Mouse (Mus musculus) adrenal gland, postnatal 4 days (tissue): ENCODE measurements around the gene Izumo4. TPM values are rescaled to one million over a fixed set of nuclear protein-coding genes. Genes with fewer than 3 reads are reported as not detected.

Experiments used
- DNase-seq, 2 experiments: peaks; one replicate each; pipeline ENCODE4 v3.0.0; 2021 to 2022; ENCODE audit warnings: low spot score in 2 of 2, mixed read lengths in 2 of 2
- total RNA-seq, 2 experiments: library from RNA; stranded (reverse); gene quantifications; 2 replicates each; pipeline ENCODE4 v1.2.3; 2021

Izumo4 gene
- total RNA-seq, 2 experiments from 2014 or later = 18.3 to 24.9 TPM

DNA sequence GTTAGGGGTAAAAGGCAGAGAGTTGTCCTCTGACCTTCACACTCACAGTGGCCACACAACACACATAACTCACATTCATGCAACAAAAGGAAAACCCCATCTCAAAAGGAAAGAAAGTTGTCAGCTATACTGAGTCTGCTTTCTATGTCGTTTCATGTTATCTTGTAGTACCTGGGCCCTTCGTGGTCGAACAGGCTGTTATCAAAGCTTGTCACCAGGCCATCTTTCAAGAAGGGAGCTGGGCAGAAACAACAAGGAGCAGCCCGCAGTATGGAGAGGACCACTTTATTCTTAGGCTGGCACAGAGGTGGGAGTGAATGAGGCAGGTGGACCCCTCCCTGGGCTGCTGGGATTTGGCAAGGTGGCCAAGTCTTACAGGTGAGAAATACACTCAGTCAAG is 17.0 kb upstream of the Izumo4 start:
- DNase-seq = no peak

DNA sequence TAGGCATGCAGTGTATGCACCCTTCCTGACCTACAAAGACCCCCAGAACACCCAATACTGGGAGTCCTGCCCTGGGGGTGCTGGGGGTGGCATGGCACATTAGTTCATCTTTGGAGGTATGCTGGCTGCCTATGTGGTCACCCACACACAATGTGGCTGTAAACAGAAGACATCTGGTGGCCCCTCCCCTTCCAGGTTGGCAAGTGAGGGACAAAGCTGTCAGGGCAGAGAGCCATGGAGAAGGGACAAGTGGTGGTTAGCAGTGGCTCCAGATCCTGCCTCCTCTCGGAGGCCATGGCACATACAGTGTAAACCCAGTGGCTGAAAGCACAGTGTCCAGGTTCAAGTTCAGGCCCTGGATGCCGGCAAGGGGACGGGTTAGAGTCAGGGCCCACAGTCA is 15.4 kb upstream of the Izumo4 start:
- no peak for DNase-seq

DNA sequence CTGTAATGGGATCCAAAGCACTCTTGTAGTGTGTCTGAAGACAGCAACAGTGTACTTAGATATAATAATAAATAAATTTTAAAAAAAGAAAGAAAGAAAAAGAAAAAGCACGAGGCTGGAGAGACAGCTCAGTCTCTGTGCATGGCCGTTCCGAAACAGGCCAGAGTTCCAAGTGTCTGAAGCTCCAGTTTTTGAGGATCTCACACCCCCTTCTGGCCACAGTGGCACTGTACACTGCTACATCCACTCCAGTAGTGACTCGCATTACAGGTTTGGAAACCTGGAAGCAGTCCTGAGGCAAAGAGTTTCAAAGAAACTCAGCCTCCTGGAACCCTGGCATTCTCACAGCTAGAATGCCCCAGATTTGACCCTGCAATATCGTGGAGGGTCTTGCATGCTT is 14.1 kb upstream of the Izumo4 start:
- DNase-seq = peak in 1 of 2 experiments; percentile 62

DNA sequence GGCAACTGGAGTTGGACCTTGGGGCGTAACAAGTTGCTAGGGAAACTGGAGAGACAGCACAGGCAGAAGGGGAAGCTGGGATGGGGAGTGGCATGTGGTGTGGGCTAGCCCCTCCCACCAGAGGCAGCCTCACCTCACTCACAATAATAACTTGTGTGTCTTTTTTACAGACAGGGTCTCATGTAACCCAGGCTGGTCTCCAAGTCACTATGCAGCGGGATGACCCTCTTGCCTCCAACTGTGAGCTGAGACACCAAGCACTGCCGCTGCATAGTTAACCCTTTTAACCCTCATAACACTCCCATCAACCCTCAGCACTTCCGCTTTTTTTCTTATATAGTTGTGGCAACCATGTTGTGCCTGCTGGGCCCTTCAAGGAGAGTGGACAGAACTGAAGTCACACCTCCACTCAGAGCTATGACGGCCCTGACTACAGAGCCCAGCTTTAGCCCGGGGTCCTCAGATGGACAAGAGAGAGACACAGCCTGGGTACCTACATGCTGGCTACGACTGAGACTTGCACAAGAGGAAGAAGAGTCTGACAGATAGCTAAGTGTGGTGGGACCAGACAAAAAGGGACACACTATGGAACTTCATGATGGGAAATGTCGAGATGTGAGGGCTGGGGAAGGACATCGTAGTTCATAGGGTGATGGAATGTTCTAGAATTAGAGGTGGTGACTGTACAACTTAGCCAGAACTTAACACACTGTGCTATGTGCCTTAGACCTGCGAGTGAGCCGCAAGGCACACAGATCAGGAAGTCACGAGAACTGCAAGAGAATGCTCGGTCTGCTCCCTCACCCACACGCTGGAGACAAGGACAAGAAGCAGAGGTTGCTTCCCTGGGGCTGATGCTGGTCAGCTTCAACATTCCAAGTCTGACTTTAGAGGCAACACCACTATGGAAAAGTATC is 9.5 kb upstream of the Izumo4 start:
- no peak for DNase-seq

DNA sequence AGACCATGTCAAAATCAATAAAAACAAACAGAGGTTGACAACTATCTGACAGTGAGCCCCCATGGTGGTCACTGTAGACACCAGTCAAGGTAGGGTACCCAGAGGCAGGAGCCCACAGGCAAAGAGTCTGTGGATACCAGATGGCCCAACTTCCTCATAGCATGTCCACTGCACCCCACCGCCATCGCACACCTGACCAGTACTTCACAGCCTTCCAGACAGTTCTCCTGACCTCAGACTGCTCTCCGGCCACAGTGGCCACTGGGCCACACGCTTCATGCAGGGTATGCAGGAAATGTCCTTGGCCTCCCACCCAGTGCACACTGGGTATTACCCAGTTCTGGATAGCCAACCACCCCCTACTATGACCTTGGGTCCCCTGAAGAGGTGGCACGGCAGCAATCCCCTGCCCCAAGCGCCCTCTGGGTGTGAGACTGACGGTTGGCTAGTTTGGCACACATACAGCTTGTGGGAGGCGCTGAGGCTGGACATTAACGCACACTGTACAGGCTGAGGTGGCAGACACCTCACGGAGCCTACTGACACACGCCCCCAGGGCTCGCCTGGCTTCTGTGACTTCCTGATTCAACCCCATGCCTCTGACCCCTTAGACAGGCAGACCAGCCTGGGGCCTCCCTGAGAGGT is 8.5 kb upstream of the Izumo4 start:
- no peak for DNase-seq

DNA sequence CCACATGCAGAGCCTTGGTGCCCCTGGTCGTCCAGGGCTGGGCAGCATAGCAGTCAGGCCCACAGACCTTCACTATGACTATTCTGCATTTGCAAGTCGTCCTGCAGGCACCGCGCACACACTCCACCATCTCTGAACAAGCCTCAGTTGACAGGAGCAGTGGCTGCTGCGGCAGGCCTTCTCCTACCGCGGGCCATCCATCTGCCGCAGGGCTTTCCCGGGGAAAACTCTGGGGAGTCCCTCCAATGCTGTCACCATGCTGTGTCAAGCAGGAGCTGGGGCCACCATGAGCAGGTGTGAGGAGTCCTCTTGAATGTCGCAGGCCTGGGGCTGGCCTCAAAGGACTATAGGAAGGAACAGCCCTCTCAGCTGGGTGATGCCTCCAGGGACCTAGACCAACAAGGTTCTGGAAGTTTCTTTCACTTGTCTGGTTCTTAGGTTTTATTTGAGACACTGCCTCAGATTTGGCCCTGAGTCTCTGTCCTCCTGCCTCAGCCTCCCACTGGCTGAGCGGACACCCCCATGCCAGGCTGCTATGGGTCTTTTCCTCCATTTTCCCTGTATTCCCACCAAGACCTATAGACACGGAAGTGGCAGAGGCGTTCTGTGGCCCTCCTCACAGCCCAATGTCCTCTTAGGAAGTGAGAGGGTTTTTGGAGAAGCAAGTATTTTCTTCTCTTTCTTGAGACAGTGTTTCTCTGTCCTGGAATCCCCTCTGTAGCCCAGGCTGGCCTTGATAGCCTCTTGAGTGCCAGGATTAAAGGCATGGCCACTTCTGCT is 7.6 kb upstream of the Izumo4 start:
- DNase-seq = no peak

DNA sequence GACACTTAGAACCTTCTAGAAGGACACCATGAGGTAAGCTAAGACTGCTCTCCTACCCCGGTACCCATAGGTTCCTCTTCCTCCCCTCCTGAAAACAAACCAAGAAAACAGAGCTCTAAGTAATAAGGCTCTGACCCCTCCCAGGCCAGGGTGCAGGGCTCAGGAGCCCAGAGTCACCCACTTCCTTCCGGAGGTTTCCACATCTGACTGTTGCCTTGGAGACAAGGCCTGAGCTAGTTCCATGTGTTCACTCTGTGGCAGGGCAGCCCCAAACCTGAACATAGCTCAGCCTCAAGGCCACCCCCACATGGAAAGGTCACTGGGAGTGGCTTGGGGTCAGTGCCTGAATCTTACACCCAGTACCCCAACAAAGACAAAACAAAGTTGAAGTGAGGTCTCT is 6.8 kb upstream of the Izumo4 start:
- DNase-seq = no peak

DNA sequence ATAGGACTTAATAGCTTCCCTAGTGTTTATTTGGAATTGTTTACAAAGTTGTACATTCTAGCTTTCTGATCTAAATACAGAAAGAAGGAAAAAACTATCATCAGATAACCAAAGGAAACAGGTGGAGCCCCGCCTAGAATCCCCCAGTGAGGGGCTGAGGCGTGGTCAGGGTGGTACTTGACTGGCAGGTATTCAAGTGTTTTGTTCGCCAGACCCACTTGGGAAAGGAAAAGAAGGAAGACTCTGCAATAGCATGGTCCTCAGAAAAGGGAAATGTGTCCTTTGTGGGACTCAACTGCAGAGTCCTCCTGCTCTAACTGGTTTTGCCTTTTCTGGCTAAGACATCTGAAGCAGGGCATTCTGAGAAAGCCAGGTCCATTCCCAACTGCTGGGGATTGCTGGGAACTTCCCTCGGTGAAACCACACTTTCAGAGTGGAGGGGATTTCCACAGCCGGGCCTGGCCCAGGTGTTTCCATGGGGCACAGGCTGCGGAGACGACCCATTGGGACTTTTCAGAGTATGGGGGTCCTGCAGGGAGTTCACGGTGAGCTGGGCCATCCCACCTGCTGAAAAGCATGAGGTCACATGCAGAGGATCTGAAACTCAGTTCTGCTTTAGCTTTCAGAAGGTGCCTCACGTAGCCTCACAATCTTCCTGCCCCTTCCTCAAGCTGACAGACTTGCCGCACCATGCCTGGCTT is 6.0 kb upstream of the Izumo4 start:
- DNase-seq = no peak

DNA sequence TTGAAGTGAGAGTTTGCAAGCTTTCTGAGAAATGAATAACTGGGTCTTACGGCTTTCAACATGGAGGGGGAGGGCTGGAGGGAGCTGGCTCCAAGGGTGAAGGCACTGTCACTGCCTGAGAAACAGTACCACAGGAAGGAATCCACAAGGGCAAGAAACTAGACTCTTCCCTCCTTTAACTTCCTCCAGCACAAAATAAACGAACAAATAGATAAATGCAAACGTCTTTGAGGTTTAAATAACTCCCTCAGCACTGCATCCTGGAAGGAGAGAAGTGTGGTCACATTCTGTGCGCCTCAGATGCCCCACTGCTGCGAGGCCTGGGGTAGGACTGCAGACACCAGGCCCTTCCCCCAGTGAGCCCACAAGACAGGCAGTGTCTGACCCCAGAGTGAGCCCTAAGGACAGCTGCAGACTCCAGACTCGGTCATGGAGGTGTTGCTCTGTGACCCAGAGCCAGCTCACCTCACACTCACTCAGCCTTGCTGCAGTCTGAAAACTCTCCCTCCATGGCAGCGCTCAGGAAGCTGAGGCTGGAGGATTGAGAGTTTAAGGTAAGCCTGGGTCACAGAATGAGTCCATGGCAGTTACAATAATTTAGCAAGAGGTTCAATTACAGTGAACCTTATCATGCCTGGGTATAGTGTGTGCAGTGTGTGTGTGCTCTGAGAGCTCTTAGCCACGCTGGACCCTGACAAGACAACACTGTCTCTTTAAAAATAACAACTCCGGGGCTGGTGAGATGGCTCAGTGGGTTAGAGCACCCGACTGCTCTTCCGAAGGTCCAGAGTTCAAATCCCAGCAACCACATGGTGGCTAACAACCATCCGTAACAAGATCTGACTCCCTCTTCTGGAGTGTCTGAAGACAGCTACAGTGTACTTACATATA is 5.2 kb upstream of the Izumo4 start:
- DNase-seq = no peak

DNA sequence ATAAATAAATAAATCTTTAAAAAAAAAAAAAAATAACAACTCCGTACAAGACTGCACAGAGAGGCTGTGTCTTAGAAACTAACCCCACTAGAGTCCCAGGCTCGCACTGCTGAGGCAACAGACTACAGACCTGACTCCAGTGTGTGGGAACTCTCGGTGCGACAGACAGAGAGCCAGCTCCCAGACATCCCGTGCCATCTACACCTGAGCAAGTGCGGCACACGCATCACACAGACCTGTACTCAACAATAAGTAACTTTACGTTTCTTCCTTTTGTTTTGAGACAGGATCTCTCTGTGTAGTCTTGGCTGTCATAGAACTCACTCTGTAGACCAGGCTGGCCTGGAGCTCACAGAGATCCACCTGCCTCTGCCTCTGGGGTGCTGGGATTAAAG is 4.6 kb upstream of the Izumo4 start:
- no peak for DNase-seq

DNA sequence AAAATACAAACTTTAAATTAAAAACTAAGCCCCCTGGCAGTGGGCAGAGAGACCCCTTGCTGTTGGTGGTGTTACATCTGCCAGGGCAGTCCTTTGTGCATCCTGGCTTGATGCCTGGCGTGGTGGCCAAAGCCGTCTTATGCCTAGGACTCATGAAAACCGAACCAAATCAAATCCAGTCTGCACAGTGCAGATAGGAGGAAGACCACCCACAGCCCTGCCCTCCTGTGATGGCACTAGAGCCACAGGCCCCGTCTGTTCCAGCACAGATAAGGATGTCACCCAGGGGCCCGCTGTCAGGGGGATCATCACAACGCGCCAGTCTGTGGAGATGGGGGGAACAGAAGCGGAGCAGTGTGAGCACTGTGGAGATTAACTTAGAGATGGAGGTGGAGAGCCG is 4.2 kb upstream of the Izumo4 start:
- DNase-seq = no peak

DNA sequence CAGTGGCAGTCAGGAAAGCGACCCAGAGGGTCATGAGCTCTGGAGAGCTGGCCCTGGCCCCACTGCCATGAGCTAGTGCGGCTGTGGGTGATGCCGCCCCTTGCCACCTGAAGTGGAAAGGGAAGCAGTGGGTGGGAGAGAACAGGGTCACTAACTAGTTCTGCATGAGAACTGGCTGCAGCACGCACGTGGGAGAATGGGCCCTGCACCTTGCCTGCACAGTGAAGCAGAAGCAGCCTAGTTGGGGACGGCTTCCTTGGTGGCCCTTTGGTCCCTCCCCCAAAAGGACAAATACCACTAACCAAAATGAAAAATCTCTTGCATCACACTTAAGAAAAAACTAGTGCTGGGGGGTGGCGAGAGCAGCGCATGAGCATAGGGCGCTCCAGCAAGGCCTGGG is 3.4 kb upstream of the Izumo4 start:
- DNase-seq = no peak

DNA sequence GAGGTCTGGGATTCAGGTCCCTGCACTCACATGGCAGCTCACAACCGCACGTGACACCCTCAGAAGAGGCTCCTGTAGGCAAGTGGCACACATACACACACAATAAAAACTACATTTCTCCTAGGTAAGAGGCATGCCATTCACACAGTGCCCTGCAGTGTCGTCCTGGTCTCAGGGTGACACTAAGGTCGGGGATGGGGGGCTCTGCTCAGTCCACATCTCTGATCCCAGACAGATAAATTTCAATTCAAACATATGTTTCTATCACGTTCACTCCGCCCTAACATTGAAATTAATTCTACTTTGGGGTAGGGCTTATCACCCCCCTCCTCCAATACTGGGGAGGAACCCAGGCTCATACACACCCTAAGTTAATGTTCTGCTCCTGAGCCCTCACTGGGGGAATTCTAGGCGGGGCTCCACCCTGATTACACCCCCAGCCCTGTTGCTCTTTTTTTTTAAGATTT is 1.9 kb upstream of the Izumo4 start:
- DNase-seq = no peak

DNA sequence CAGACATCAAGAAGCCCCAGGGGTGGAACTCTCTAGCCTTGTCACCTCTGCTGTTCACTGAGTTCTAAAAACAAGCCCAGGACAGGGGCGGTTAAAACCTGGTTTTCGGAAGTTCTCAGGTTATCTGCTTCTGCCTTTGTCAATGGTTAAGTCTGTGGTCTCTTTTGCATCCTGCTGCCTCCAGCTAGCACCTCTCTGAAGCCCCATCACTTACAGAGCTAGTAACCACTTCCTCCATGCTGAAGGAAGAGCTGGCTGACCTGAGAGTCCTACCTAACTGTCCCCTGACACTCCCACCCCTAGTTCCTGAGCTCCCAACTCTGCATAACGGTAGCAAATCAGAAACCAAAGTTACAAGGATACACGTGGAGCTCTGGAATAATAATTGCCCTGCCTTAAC is 1.3 kb upstream of the Izumo4 start:
- DNase-seq = no peak

DNA sequence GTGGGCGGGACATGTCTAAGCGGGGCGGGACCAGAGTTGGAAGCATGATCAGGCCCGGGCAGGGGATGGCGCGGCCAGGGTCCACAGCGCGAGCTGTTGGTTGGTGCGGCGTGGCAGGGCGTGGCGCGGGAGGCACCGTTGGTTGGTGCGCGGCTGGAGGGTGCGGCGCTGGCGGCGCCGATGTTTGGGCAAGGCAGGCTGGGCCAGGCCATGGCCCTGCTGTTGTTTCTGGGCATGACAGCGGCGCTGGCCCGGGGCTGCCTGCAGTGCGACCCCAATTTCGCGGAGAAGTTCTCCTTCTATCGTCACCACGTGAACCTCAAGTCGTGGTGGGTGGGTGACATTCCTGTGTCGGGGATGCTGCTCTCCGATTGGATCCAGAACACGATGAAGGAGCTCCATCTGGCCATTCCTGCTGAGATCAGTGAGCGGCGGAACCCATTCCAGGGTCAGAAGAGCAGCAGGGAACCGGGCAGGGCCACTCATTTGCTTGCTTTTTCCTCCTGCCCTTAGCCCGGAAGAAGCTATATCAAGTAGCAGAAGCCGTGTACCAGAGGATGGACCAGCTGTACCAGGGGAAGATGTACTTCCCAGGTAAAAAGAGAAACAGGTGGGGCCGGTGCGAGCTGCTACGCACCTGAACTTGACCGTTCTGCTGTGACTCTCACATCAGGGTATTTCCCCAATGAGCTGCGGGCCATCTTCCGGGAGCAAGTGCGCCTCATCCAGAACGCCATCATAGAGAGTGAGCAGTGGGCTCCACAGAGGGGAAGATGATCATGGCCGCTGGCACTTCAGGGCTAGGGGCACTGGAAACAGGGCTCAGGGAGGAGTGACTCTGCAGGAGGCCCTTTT is 779 bp downstream of the Izumo4 start:
- DNase-seq = peak; percentile 80 to 94

DNA sequence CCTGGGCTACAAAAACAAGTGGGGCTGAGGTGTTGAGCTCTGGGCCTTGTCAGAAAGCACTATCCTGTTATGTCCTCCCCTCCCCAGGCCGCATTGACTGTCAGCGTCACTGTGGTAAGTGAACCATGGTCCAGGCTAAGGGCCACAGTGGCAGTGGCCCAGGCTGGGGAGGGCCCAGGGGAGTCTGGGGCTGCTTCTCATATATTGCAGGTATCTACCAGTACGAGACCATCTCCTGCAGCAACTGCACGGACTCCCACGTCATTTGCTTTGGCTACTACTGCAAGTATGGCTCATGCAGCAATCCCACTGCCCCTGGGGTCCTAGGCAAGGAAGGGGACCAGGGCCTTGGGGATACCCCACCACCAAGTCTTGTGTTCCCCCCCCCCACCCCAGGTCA is 1.7 kb downstream of the Izumo4 start:
- DNase-seq = no peak

DNA sequence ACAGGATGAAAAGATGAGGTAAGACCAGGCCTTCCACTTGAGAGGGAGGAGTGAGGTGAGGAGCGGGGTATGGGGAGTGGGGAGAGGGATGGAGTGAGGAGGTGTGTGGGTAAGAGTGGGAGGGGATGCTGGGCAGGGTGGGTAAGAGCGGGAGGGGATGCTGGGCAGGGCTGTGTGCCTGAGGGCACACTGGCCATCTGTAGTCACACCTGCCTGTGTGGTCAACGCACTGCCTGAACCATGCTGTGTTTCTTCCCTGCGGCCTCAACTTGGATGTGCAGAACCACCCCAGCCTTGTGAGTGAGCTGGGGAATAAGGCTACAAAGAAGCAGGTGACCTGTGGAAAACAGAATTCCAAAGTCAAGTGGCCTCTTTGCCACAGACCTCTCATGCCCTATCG is 2.4 kb downstream of the Izumo4 start:
- no peak for DNase-seq

DNA sequence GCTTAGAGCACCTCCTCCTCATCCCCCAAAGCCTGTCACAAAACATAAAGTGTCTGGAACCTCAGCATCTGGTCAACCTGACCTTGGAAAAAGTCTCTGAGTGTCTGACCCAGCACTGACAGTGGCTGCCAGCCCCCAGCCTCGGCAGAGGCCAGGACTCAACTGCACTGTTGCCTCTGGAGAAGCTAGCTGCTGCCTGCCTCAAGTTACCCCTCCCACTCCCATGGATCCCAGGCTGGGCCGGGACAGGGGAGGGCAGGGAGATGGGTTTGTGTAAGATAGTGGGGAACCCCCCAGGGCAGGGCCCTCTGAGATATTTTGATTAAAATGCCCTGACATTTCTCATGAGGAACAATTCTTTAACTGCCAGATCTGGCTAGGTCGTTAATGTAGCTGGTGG is 3.0 kb downstream of the Izumo4 start:
- DNase-seq = no peak

DNA sequence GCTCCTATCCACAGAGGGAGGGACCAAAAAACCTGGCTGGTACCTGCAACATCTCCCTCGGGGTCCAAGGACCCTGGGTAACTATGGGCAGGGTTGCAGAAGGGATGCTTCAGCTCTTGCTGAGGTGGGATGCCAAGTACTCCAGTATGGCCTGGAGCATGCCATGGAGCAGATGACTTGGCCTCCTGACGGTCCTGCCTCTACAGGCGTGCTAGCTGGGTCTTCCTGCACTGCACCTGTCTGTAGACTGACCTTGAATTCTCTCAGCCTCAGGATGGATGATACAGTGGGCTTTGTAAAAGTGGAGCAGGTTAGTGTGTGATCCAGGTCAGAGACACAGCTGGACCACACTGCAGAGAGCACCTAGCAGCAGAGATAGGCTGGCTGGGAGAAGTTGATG is 3.5 kb downstream of the Izumo4 start:
- no peak for DNase-seq
